Mouse (Mus musculus) spleen, postnatal 10 days (tissue): ENCODE data around the gene Crlf3.
"Not testable (repeated sequence)": the region's sequence is repeated elsewhere in the genome, so short reads cannot be mapped to it uniquely, and the experiment has no call there.

Source experiments
- DNase-seq, 2 experiments: peaks; one replicate each; pipeline ENCODE4 v3.0.0; 2021 to 2022; ENCODE audit warnings: low spot score in 2 of 2

Crlf3 gene

GRCm38 (mm10) chr11:80067558-80067957 is 13.2 kb downstream of the Crlf3 start:
- DNase-seq = peak in 1 of 2 experiments; percentile 37

- DNase-seq = peak in 1 of 2 experiments; percentile 51
These were observed 14.4 kb downstream of the Crlf3 start for GRCm38 (mm10) chr11:80066373-80066772.

GRCm38 (mm10) chr11:80062159-80062558 is 18.6 kb downstream of the Crlf3 start:
- no peak for DNase-seq

DNA sequence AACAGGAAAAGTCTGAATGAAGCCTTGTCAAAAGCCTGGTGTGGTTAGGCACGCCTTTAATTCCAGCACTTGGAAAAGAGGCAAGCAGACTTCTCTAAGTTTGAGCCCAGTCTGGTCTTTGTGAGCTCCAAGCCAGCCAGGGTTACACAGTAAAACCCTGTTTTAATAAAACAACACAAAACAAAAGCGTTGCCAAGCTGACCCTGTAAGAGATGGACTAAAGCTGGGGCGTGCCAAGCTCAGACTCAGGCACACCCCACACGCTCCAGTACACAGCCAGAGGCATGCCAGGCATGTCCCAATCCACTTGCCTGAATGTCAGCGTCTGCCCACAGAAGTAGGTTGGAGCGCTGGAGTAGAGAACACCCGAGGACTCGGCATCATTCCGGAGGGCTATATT is 24.6 kb downstream of the Crlf3 start:
- no peak for DNase-seq

GRCm38 (mm10) chr11:80054659-80055058 is 26.1 kb downstream of the Crlf3 start:
- no peak for DNase-seq

- no peak for DNase-seq
These were observed 27.6 kb downstream of the Crlf3 start for GRCm38 (mm10) chr11:80053171-80053570.

DNA sequence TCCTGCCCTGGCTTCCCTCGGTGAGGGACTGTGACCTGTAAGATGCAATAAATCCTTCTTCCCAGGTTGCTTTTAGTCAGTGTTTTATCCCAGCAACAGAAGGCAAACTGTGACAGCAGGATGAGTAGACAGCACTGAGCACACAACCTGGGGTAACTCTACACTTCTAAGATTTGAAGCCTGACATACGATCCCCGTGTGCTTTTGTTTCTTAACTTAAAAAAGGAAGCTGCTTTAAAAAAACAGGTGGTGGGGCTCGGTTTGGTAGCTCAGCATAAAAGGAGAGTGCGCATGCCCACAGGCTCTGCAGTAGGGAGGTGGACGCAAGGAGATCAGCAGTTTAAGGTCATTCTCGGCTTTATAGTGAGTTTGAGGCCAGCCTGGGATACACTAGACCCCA is 28.3 kb downstream of the Crlf3 start:
- DNase-seq = no peak

- DNase-seq = no peak
These were observed 30.7 kb downstream of the Crlf3 start for GRCm38 (mm10) chr11:80050088-80050487.

DNA sequence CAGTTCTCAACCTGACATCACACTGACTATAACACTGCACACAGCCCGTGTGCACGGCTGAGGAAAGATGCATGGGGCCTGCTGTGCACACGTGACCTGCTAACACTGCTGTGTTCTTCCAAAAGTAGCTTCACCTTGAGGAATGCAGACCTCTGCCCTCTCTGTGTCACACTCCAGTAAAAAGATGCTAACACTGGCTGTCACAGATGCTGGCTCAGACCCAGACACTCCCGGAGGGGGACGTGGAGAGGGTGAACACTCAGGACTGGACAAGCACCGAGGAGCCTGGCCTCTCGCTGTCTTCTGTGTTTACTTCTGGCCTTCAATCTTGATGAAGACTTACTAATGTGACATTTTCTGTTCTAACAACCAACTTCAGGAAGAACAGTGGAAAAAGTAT is 33.9 kb downstream of the Crlf3 start:
- DNase-seq = no peak

DNA sequence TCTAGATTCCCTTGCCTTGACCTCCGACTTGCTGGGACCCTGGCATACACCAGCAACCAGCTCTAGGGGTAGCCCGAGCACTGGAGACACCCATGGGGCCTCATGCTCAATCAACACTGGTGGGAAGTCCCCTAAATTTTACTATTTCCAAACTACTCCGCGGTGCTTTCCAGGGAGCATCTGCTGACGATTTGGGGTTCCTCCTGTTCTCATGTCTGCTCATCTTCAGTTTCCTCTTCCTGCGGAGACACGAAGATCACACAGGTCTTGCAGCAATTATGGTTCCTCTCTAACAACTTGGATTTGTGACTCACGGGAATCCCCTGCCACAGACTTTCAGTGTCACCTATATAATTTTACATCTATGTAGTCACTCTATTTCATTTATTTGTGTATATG is 37.4 kb downstream of the Crlf3 start:
- no peak for DNase-seq

DNA sequence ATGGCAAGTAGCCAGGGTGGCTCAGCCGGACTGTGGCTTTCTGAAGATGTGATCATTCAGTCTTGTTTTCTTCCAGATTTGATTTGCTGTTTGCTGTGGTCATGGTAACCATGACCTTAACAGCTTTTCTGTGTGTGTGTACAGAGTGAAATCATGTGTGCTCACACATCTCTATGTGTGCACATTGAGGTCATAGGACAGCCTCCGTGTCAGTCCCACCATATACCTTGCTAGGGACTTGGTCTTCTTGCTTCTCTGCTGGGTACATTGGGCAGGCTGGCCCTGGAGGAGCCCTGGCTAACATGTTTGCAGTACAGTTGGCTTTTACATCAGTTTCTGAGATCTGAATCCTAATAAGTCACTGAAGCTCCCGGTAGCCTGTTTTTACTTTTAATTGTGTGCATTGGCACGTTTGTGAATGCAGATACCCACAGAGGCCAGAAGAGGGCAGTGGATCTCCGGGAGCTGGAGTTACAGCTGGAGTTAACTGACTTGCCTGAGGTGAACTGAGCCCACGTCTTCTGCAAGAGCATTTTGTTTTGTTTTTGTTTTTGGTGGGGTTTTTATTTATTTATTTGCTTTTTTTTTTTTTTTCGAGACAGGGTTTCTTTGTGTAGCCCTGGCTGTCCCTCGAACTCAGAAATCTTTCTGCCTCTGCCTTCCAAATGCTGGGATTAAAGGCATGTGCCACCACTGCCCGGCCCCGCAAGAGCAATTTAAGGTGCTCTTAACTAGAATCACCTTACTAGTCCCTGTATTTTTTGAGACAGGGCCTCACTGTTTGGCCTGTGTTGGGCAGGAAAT is 38.0 kb downstream of the Crlf3 start:
- peak; percentile 26 to 64 for DNase-seq

GRCm38 (mm10) chr11:80037495-80037894 is 43.3 kb downstream of the Crlf3 start:
- no peak for DNase-seq

GRCm38 (mm10) chr11:80021306-80021705 is 59.5 kb downstream of the Crlf3 start:
- DNase-seq = no peak

DNA sequence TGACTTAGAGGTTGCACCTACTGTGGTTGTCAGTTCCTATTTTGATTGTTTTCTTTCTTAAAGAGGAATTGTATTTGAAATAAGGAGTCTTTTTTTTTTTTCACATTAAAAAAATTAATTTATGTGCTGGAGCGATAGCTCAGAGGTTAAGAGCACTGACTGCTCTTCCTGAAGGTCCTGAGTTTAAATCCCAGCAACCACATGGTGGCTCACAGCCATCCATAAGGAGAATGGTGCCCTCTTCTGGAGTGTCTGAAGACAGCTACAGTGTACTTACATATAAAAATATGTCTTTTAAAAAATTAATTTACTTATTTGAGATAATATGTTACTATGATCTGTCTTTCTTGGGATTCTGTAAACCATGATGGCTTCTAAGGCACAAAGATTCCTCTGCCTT is 61.0 kb downstream of the Crlf3 start:
- no peak for DNase-seq

- not testable (repeated sequence) for DNase-seq
These were observed 64.3 kb downstream of the Crlf3 start for GRCm38 (mm10) chr11:80016533-80016932.
